Mouse (Mus musculus) kidney, postnatal 0 days (tissue): ENCODE measurements around the gene Brpf3. TPM values are rescaled to one million over a fixed set of nuclear protein-coding genes. Genes with fewer than 3 reads are reported as not detected.

ENCODE experiments used
- ATAC-seq: fragments of 200-750 bp; cut with Nextera tagmentation; replicated peaks from 2 replicates; pipeline ENCODE4 v1.8.0; 2017; ENCODE audit warnings: low read depth, moderate number of reproducible peaks, moderate TSS enrichment, moderate library complexity; ENCODE audit not compliant: low FRiP score
- DNase-seq: peaks from one replicate; pipeline ENCODE4 v3.0.0-alpha.2; 2016; ENCODE audit warnings: low spot score
- H3K27ac ChIP-seq: fragments of 300-500 bp; sonication (generic); 2 replicates; pipeline ENCODE4 v1.5.1; 2014; ENCODE audit warnings: mild to moderate bottlenecking
- H3K27me3 ChIP-seq: fragments of 300-500 bp; sonication (generic); 2 replicates; pipeline ENCODE4 v1.6.1; 2014; ENCODE audit warnings: low read length, mixed read lengths; ENCODE audit not compliant: insufficient read depth
- H3K36me3 ChIP-seq: fragments of 300-500 bp; sonication (generic); 2 replicates; pipeline ENCODE4 v1.6.1; 2014; ENCODE audit warnings: low read length, mixed read lengths; ENCODE audit not compliant: insufficient read depth
- H3K4me1 ChIP-seq: fragments of 300-500 bp; sonication (generic); replicated peaks from 2 replicates; pipeline ENCODE4 v1.6.1; 2014; ENCODE audit warnings: antibody characterized with exemption, low read length, mixed read lengths; ENCODE audit not compliant: insufficient read depth
- H3K4me2 ChIP-seq: fragments of 300-500 bp; sonication (generic); 2 replicates; pipeline ENCODE4 v1.6.1; 2014; ENCODE audit warnings: mild to moderate bottlenecking, low read length, moderate library complexity, mixed read lengths
- H3K4me3 ChIP-seq: fragments of 300-500 bp; sonication (generic); replicated peaks from 2 replicates; pipeline ENCODE4 v1.5.1; 2014; ENCODE audit warnings: low read depth, low read length
- H3K9ac ChIP-seq: fragments of 300-500 bp; sonication (generic); 2 replicates; pipeline ENCODE4 v1.6.1; 2014; ENCODE audit warnings: low read depth, low read length
- H3K9me3 ChIP-seq: fragments of 300-500 bp; sonication (generic); replicated peaks from 2 replicates; pipeline ENCODE4 v1.6.1; 2016; ENCODE audit warnings: low read length, inconsistent platforms, mixed read lengths
- CTCF ChIP-seq: IDR thresholded peaks from 2 replicates; pipeline ENCODE4 v1.5.1; 2016; ENCODE audit warnings: antibody characterized with exemption, low read depth, mild to moderate bottlenecking, moderate library complexity
- WGBS: fragments of 180-500 bp; shearing (Covaris S2); extraction: QIAGEN DNeasy Blood & Tissue Kit; methylation state at CpG from one replicate; pipeline ENCODE4 v1.1.7; 2014; 5-methylcytosine and 5-hydroxymethylcytosine counted together
- polyA plus RNA-seq: library from polyadenylated mRNA; unstranded; fragments of >200 nt; fragmentation: Nextera tagmentation; extraction: Ambion mirVana; gene quantifications from 2 replicates; pipeline ENCODE4 v1.2.1, GENCODE M21; 2015

Brpf3 gene
- polyA plus RNA-seq: 7.1 and 8.3 TPM in 2 replicates

DNA sequence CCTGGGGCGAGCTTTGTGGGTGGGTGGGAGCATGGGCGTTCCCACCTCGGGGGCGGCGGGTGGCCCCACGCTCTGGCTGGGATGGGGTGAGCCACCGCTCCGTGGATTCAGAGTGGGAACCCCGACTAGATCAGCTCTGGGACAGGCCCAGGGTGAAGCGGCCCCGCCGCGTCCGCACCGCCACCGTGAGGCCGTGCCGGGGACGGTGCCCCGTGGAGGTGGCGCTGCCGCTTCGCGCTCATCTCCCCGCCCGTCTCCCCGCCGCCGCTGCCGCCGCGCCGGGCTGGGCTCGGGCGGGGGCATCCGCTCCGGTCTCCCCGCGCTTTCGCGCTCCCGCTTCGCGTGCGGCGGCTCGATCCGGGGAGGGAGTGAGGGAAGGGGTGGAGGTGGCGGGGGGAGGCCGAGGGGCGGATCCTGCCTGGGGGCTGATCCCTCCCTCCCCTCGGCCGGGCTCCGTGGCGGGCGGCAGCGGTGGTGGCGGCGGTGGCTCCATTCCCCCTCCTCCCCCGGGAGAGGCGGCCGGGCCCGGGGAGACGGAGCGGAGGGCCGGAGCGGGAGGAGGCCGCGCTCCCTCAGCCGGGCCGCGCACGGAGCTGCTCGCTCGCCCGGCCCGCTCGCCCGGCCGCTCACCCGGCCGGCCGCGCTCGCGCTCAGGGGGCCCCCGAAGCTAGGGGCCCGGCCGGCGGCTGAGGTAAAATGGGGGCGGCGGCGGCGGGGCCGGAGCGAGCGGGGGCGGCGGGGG lies at the start of gene Brpf3:
Gene Brpf3, plus strand, starts transcription at position 420 of the 742 bp plus-strand sequence.
- Histone ChIP-seq H3K4me1 (peaks cover 19% of the 10 kb centered on the region), H3K9ac (peak within 1 kb of the TSS; percentile 100), H3K4me3 (peak within 1 kb of the TSS; percentile 99), H3K4me2 (peak within 1 kb of the TSS; percentile 97), H3K27ac (peak within 1 kb of the TSS; percentile 99), H3K9me3 (no peaks in the 10 kb centered on the region), H3K36me3 (no peaks in the 10 kb centered on the region), H3K27me3 (no peaks in the 10 kb centered on the region)
- ATAC-seq (peak; percentile 78), DNase-seq (peak; percentile 72)
- whole genome bisulfite sequencing: 0% methylated on average over 22 of the region's 99 CpGs
- peak; percentile 46; the same call in 1 of the 2 replicates for TF ChIP-seq CTCF

DNA sequence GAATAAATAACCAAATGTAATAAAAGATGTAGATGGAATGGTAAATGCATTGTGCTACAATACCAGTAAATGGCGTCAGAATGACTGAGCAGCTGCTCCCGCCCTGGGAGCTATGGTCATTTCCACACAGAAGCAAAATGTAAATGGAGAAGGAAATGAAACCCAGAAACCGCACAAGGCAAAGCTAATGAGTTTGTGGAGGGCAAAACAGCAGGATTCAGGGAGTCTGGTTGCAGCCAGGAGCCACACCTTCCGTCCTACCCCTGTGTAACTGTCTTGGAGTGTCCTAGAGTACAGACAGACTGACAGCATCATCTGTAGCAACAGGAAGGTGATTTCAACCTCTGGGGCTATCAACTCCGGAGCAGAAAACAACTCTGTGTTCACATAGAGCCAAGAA lies 44.4 kb upstream of the Brpf3 start:
- DNase-seq (no peak), ATAC-seq (no peak)
- TF ChIP-seq CTCF: no peak
- WGBS: 54% methylated on average over 5 of the region's 5 CpGs
- no peaks in the 10 kb centered on the region for H3K27me3 ChIP-seq
- no peak overlapping the region for H3K9ac ChIP-seq
- no peak overlapping the region for H3K4me3 ChIP-seq
- no peak overlapping the region for H3K4me2 ChIP-seq
- no peaks in the 10 kb centered on the region for H3K9me3 ChIP-seq
- no peaks in the 10 kb centered on the region for H3K4me1 ChIP-seq
- H3K36me3 ChIP-seq: no peaks in the 10 kb centered on the region
- H3K27ac ChIP-seq: no peak overlapping the region

DNA sequence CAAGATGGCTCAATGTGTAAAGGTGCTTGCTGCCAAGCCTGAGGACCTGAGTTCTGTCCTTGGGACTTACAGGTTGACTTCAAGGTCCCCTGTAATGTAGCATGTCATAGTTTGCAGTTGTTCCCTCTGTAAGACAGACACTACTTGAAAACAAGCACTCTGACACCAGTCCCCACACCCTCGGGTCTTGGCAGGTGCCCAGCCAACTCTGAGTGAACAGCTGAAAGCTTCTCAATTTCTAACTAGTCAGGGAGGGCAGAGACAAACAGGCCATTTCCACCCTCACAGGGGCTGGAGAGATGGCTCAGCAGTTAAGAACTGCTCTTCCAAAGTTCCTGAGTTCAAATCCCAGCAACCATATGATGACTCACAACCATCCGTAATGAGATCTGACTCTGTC lies 43.4 kb upstream of the Brpf3 start:
- WGBS: 54% methylated on average over 2 of the region's 2 CpGs
- TF ChIP-seq CTCF: no peak
- no peak for ATAC-seq

DNA sequence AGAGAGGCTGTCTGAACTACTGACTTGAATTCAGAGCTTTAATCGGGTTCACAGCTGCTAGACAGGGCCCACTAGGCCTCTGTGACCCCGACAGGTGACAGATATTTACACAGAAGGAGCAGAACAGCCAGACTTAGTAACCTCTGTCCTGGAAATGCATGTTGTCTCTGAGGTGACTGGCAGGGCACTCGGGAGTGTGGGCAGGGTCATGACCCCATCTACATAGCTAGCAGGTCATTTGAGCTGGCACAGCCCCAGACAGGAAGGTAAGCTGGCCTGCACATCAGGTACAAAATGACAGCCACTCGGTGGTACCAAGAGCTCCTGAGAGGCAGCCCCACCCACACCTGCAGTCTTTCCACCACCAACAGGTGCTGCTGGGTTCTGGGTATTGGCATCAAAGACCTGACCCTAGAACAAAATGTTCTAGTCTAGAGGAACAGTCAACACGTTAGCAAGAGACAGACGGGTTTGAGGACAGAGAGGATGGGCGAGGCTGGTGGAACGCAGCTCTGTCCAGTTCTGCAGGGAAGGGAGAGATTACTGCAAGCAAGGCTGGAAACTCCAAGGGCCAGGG lies 40.1 kb upstream of the Brpf3 start:
- no peak for DNase-seq
- Histone ChIP-seq H3K27ac (no peak overlapping the region), H3K9ac (no peak overlapping the region), H3K27me3 (no peaks in the 10 kb centered on the region), H3K9me3 (no peaks in the 10 kb centered on the region), H3K4me3 (no peak overlapping the region), H3K36me3 (no peaks in the 10 kb centered on the region), H3K4me2 (no peak overlapping the region), H3K4me1 (no peaks in the 10 kb centered on the region)
- WGBS: 51% methylated on average over 8 of the region's 8 CpGs
- TF ChIP-seq CTCF: no peak
- no peak for ATAC-seq

More for the DNA sequence above, 43.4 kb upstream of the Brpf3 start:
- Histone ChIP-seq H3K36me3 (no peaks in the 10 kb centered on the region), H3K4me1 (no peaks in the 10 kb centered on the region), H3K27me3 (no peaks in the 10 kb centered on the region), H3K9ac (no peak overlapping the region), H3K4me3 (no peak overlapping the region), H3K4me2 (no peak overlapping the region), H3K27ac (no peak overlapping the region), H3K9me3 (no peaks in the 10 kb centered on the region)
- no peak for DNase-seq

DNA sequence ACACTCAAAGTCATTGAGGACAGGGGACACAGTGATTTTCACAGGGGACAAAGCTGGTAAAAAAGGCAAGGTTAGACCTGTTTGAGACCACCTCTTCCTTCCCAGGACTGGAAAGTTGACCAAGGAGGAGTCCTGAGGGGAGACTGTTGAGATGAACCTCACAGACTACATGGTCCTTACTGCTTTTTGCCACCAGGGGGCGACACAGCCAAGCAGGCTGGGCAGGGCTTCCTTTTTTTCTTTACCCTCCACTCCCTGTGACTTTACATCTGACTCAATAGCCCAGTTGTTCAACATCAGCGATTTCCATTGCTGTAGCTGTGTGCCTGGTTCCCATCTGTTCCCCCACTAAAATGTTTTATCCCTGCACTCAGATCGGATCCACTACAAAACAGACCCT lies 39.0 kb upstream of the Brpf3 start:
- Histone ChIP-seq H3K36me3 (no peaks in the 10 kb centered on the region), H3K9me3 (no peaks in the 10 kb centered on the region), H3K9ac (no peak overlapping the region), H3K27me3 (no peaks in the 10 kb centered on the region), H3K4me3 (no peak overlapping the region), H3K27ac (no peak overlapping the region), H3K4me1 (no peaks in the 10 kb centered on the region), H3K4me2 (no peak overlapping the region)
- no peak for ATAC-seq
- 12% methylated on average over 3 of the region's 3 CpGs for WGBS
- peak; percentile 99 for TF ChIP-seq CTCF
- DNase-seq: peak; percentile 89

DNA sequence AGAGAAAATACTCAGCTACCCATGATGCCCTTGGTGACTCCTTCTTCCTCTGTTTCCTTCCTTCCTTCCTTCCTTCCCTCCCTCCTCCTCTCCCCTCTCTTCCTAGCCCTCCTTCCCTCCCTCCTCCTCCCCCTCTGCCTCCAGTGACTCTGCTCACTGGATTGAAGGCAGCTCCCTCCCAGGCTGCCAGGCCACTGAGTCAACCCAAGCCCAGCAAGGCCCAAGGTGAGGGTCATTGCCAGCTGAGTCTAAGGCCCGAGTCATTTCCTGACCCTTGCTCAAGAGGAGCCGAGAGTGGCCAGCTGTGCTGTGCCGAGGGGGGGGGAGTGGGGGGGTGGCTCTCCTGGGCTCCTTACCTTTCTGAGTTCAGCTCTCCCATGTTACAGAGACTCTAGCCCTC lies 34.7 kb upstream of the Brpf3 start:
- Histone ChIP-seq H3K4me3 (no peak overlapping the region), H3K27ac (no peak overlapping the region), H3K27me3 (no peaks in the 10 kb centered on the region), H3K9ac (no peak overlapping the region), H3K9me3 (no peaks in the 10 kb centered on the region), H3K4me1 (0 out of 2 replicates have a peak, but pooled peaks cover 12% of the 10 kb centered on the region), H3K36me3 (no peaks in the 10 kb centered on the region), H3K4me2 (no peak overlapping the region)
- DNase-seq: no peak
- 49% methylated on average over 3 of the region's 3 CpGs for WGBS
- ATAC-seq: no peak
- no peak for TF ChIP-seq CTCF
